Mouse (Mus musculus): Measurements from ENCODE around the gene Zfp60. TPM values are rescaled to one million over a fixed set of nuclear protein-coding genes. Genes with fewer than 3 reads are reported as not detected.
A peak's percentile ranks its signal among the peaks of the same experiment; 100 is the strongest.

Gene Zfp60
- polyA plus RNA-seq, 1 experiment from 2014 or later, result 89.4 TPM

DNA sequence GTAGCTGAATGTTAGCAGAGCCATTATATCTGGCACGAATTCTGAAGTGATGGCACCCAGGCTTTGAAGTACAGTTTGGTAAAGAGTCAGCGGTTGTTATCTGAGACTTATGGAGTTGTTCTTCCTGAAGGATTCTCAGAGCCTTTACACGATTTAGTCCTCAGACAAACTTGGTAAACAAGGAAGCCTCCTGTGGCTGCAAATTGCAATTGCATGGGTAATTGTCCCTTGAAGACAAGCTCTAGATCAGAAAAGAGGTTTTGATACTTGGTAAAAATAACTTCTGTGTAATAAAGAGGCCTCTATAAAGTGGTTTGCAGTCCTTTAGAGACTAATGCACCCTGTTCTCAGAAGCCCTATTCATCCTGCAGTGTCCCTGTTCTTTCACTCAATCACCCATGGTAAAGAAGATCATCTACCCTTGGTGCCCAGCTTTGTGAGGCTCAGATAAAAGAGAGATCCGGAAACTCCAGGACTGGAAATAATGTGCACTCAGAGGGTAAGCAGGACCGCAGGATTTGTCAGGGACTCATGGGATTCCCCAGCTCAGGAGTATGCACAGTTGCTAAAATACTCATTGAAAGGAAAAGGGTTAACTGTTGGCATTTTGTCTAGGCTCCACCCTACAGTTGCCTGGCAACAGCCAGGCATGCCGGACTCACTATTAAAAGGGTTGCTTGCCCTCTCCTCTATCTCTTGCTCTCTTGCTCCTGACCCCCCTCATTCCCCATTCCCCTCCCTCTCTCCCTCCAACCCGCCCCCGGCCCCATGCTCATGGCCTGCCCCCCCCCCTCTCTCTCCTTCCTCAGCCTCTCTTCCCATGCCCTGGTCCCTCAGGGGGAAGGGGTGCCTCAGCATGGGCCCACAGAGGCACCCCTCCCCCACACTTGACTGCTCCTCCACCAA, 67.0 kb downstream of the Zfp60 start:
- Histone ChIP-seq H3K4me3 (replicated peaks) (no peak overlapping the region), H3K27ac (replicated peaks) (peak overlapping the region; percentile 51; the same call in 1 of the 2 replicates), H3K4me2 (peak overlapping the region; percentile 37), H3K27me3 (replicated peaks) (no peaks in the 10 kb centered on the region), H3K4me1 (peaks cover 4% of the 10 kb centered on the region; the same call in 1 of the 2 replicates), H3K9me3 (replicated peaks) (no peaks in the 10 kb centered on the region), H3K36me3 (no peaks in the 10 kb centered on the region), H3K9ac (replicated peaks) (no peak overlapping the region)
- WGBS, result 25% methylated on average over 7 of the region's 8 CpGs
- ATAC-seq (ENCODE audit: low FRiP score), result no peak

DNA sequence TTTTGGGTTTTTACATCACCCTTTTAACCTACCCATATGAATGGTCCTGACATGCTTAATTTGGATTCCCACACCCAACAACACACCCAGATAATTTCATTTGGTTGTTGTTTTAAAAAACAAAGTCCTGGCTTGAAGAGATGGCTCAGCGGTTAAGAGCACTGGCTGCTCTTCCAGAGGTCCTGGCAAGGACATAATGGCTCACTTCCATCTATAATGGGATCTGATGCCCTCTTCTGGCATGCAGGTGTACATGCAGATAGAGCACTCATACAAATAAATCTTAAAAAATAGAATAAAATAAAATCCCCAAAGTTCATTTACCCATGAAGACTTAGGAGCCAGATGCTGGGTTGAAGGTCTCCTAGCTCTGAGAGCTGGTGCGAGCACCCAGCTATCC, 69.9 kb downstream of the Zfp60 start:
- ATAC-seq (ENCODE audit: low FRiP score), result no peak

DNA sequence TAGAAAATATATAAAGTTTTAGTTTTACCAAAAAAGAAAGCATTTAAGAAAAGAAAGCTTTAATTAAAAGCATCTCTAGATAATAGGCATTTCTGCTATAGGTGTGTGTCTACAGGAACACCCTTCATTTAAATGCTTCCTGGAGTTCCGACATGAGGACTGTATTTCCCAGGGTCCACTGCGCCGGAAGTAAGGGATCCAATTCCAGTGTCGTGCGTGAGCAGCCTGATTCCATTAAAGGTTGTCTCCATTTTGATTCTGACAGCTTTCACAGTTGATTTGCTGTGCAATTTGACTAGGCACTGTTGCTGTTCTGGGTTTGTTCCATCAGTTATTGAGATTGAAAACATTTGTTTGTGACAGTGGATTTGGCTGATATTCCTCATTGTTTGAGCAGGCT, 71.8 kb downstream of the Zfp60 start:
- ATAC-seq (ENCODE audit: low FRiP score), result no peak
- no peak overlapping the region for H3K27ac ChIP-seq (replicated peaks)
- H3K4me1 ChIP-seq, result peaks cover 13% of the 10 kb centered on the region
- H3K36me3 ChIP-seq, result no peaks in the 10 kb centered on the region
- H3K4me3 ChIP-seq (replicated peaks), result no peak overlapping the region
- no peaks in the 10 kb centered on the region for H3K27me3 ChIP-seq (replicated peaks)
- H3K4me2 ChIP-seq, result no peak overlapping the region
- H3K9ac ChIP-seq (replicated peaks), result no peak overlapping the region
- 76% methylated on average over 5 of the region's 5 CpGs for WGBS
- no peaks in the 10 kb centered on the region for H3K9me3 ChIP-seq (replicated peaks)

More for the DNA sequence above, 69.9 kb downstream of the Zfp60 start:
- H3K9me3 ChIP-seq (replicated peaks), result no peaks in the 10 kb centered on the region
- WGBS, result 54% methylated on average over 2 of the region's 2 CpGs
- no peak overlapping the region for H3K4me3 ChIP-seq (replicated peaks)
- no peak overlapping the region for H3K4me2 ChIP-seq
- peaks cover 13% of the 10 kb centered on the region for H3K4me1 ChIP-seq
- H3K9ac ChIP-seq (replicated peaks), result no peak overlapping the region
- H3K36me3 ChIP-seq, result no peaks in the 10 kb centered on the region
- H3K27me3 ChIP-seq (replicated peaks), result no peaks in the 10 kb centered on the region
- H3K27ac ChIP-seq (replicated peaks), result no peak overlapping the region

Other genes with a start within 250 kb of the Zfp60 start
- 11.6 and 15.8 TPM in 2 replicates for gene Sertad1, start 244.5 kb upstream of the Zfp60 start, polyA plus RNA-seq (2015; fragmentation: Nextera tagmentation; extraction: Ambion mirVana)
- gene Prx, start 232.1 kb upstream of the Zfp60 start, polyA plus RNA-seq (2015; fragmentation: Nextera tagmentation; extraction: Ambion mirVana), result 2.0 and 2.4 TPM in 2 replicates
- gene Hipk4, start 208.1 kb upstream of the Zfp60 start, polyA plus RNA-seq (2015; fragmentation: Nextera tagmentation; extraction: Ambion mirVana), result 1.5 and 2.1 TPM in 2 replicates
- 187 and 191 TPM in 2 replicates for gene Pld3, start 178.2 kb upstream of the Zfp60 start, polyA plus RNA-seq (2015; fragmentation: Nextera tagmentation; extraction: Ambion mirVana)
- 32.6 and 33.9 TPM in 2 replicates for gene 2310022A10Rik, start 178.2 kb upstream of the Zfp60 start, polyA plus RNA-seq (2015; fragmentation: Nextera tagmentation; extraction: Ambion mirVana)
- 52.0 and 59.7 TPM in 2 replicates for gene Akt2, start 139.8 kb upstream of the Zfp60 start, polyA plus RNA-seq (2015; fragmentation: Nextera tagmentation; extraction: Ambion mirVana)
- gene Ttc9b, start 77.5 kb upstream of the Zfp60 start, polyA plus RNA-seq (2015; fragmentation: Nextera tagmentation; extraction: Ambion mirVana), result 78.0 and 99.5 TPM in 2 replicates
- gene Map3k10, start 56.8 kb upstream of the Zfp60 start, polyA plus RNA-seq (2015; fragmentation: Nextera tagmentation; extraction: Ambion mirVana), result 15.3 and 21.0 TPM in 2 replicates
- gene Zfp607b, start 42.0 kb upstream of the Zfp60 start, polyA plus RNA-seq (2015; fragmentation: Nextera tagmentation; extraction: Ambion mirVana), result 10.1 and 10.7 TPM in 2 replicates
- gene Zfp626, start 75.8 kb downstream of the Zfp60 start, polyA plus RNA-seq (2015; fragmentation: Nextera tagmentation; extraction: Ambion mirVana), result 2.0 and 2.1 TPM in 2 replicates
- gene Zfp59, start 107.2 kb downstream of the Zfp60 start, polyA plus RNA-seq (2015; fragmentation: Nextera tagmentation; extraction: Ambion mirVana), result 9.0 and 9.7 TPM in 2 replicates
- gene Zfp607a, start 126.1 kb downstream of the Zfp60 start, polyA plus RNA-seq (2015; fragmentation: Nextera tagmentation; extraction: Ambion mirVana), result 1.1 and 1.8 TPM in 2 replicates
- gene Zfp974, start 198.1 kb downstream of the Zfp60 start, polyA plus RNA-seq (2015; fragmentation: Nextera tagmentation; extraction: Ambion mirVana), result 11.3 and 12.4 TPM in 2 replicates
- 31.5 and 33.0 TPM in 2 replicates for gene Zfp780b, start 247.8 kb downstream of the Zfp60 start, polyA plus RNA-seq (2015; fragmentation: Nextera tagmentation; extraction: Ambion mirVana)